Mouse (Mus musculus): Measurements from ENCODE around the gene Slc35f4.

GRCm38 (mm10) chr14:49277642-49278041 is 248.2 kb downstream of the Slc35f4 start:
- TF ChIP-seq CTCF (IDR thresholded peaks at IDR 0.05; ENCODE audit: control insufficient read depth, insufficient read depth, insufficient replicate concordance, low read depth, low read length) (no peak), POLR2A (IDR thresholded peaks at IDR 0.05; ENCODE audit: control insufficient read depth, low read depth, low read length) (no peak)
